Mouse (Mus musculus) embryonic facial prominence, embryonic 10.5 days (tissue): Measurements from ENCODE around the gene Daam2. TPM values are rescaled to one million over a fixed set of nuclear protein-coding genes. Genes with fewer than 3 reads are reported as not detected.
"Not testable (repeated sequence)": the region's sequence is repeated elsewhere in the genome, so short reads cannot be mapped to it uniquely, and the experiment has no call there.

Experiments
- DNase-seq: peaks from one replicate; pipeline ENCODE4 v3.0.0-alpha.2; 2017; ENCODE audit warnings: low spot score
- H3K27ac ChIP-seq: fragments of 300-500 bp; sonication (generic); replicated peaks from 2 replicates; pipeline ENCODE4 v1.5.1; 2016; ENCODE audit warnings: mild to moderate bottlenecking
- H3K27me3 ChIP-seq: fragments of 300-500 bp; sonication (generic); replicated peaks from 2 replicates; pipeline ENCODE4 v1.6.1; 2016; ENCODE audit warnings: low read depth, mild to moderate bottlenecking; ENCODE audit not compliant: poor library complexity, severe bottlenecking
- H3K36me3 ChIP-seq: fragments of 300-500 bp; sonication (generic); replicated peaks from 2 replicates; pipeline ENCODE4 v1.6.1; 2016; ENCODE audit warnings: mild to moderate bottlenecking, moderate library complexity
- H3K4me1 ChIP-seq: fragments of 300-500 bp; sonication (generic); 2 replicates; pipeline ENCODE4 v1.6.1; 2016
- H3K4me3 ChIP-seq: fragments of 300-500 bp; sonication (generic); 2 replicates; pipeline ENCODE4 v1.5.1; 2016; ENCODE audit warnings: mild to moderate bottlenecking, moderate library complexity
- H3K9me3 ChIP-seq: fragments of 300-500 bp; sonication (generic); 2 replicates; pipeline ENCODE4 v1.6.1; 2016; ENCODE audit warnings: mild to moderate bottlenecking
- WGBS: fragments of 180-500 bp; shearing (Covaris S2); methylation state at CpG from one replicate; pipeline ENCODE4 v1.1.7; 2016; 5-methylcytosine and 5-hydroxymethylcytosine counted together
- polyA plus RNA-seq: library from polyadenylated mRNA; unstranded; fragments of >200 nt; fragmentation: Nextera tagmentation; extraction: Ambion mirVana; gene quantifications from 2 replicates; pipeline ENCODE4 v1.2.1, GENCODE M21; 2016

The Daam2 gene
- polyA plus RNA-seq, 1 experiment from 2014 or later = 6.1 TPM

GRCm38 (mm10) chr17:49437306-49437705, 126.8 kb downstream of the Daam2 start:
- H3K4me3 ChIP-seq, H3K27me3 ChIP-seq, H3K4me1 ChIP-seq, DNase-seq, H3K27ac ChIP-seq, H3K9me3 ChIP-seq: not testable (repeated sequence)
- peaks cover 70% of the 10 kb centered on the region for H3K36me3 ChIP-seq

- no peak for DNase-seq
- Histone ChIP-seq H3K4me1 (peaks cover 10% of the 10 kb centered on the region; the same call in 1 of the 2 replicates), H3K27ac (no peak overlapping the region), H3K27me3 (no peaks in the 10 kb centered on the region), H3K36me3 (peaks cover 70% of the 10 kb centered on the region), H3K9me3 (no peaks in the 10 kb centered on the region), H3K4me3 (no peak overlapping the region)
- 85% methylated on average over 6 of the region's 6 CpGs for WGBS
These were observed 127.5 kb downstream of the Daam2 start for GRCm38 (mm10) chr17:49436631-49437030.

GRCm38 (mm10) chr17:49435081-49435480, 129.1 kb downstream of the Daam2 start:
- 92% methylated on average over 10 of the region's 10 CpGs for WGBS
- Histone ChIP-seq H3K4me1 (peaks cover 11% of the 10 kb centered on the region), H3K4me3 (no peak overlapping the region), H3K36me3 (peaks cover 63% of the 10 kb centered on the region), H3K9me3 (no peaks in the 10 kb centered on the region), H3K27ac (no peak overlapping the region), H3K27me3 (no peaks in the 10 kb centered on the region)
- no peak for DNase-seq

GRCm38 (mm10) chr17:49434236-49434635, 129.9 kb downstream of the Daam2 start:
- no peak overlapping the region for H3K27ac ChIP-seq
- peaks cover 55% of the 10 kb centered on the region for H3K36me3 ChIP-seq
- no peaks in the 10 kb centered on the region for H3K27me3 ChIP-seq
- no peak overlapping the region for H3K4me3 ChIP-seq
- H3K4me1 ChIP-seq = peaks cover 20% of the 10 kb centered on the region
- DNase-seq = no peak
- no peaks in the 10 kb centered on the region for H3K9me3 ChIP-seq
- WGBS = 73% methylated on average over 6 of the region's 6 CpGs

GRCm38 (mm10) chr17:49433071-49433470, 131.1 kb downstream of the Daam2 start:
- WGBS = 87% methylated on average over 6 of the region's 6 CpGs
- no peaks in the 10 kb centered on the region for H3K9me3 ChIP-seq
- DNase-seq = no peak
- H3K36me3 ChIP-seq = peaks cover 43% of the 10 kb centered on the region
- H3K27ac ChIP-seq = no peak overlapping the region
- peaks cover 28% of the 10 kb centered on the region for H3K4me1 ChIP-seq
- no peak overlapping the region for H3K4me3 ChIP-seq
- no peaks in the 10 kb centered on the region for H3K27me3 ChIP-seq

GRCm38 (mm10) chr17:49432071-49432711, 132.0 kb downstream of the Daam2 start:
- Histone ChIP-seq H3K36me3 (peaks cover 38% of the 10 kb centered on the region), H3K4me1 (peaks cover 28% of the 10 kb centered on the region), H3K27me3 (no peaks in the 10 kb centered on the region), H3K9me3 (no peaks in the 10 kb centered on the region), H3K27ac (no peak overlapping the region), H3K4me3 (no peak overlapping the region)
- 82% methylated on average over 4 of the region's 4 CpGs for WGBS
- DNase-seq = no peak

- Histone ChIP-seq H3K27ac (no peak overlapping the region), H3K4me1 (peaks cover 28% of the 10 kb centered on the region), H3K4me3 (no peak overlapping the region), H3K36me3 (peaks cover 33% of the 10 kb centered on the region), H3K9me3 (no peaks in the 10 kb centered on the region), H3K27me3 (no peaks in the 10 kb centered on the region)
- no peak for DNase-seq
- WGBS = 93% methylated on average over 6 of the region's 6 CpGs
These were observed 133.0 kb downstream of the Daam2 start for GRCm38 (mm10) chr17:49431176-49431575.

GRCm38 (mm10) chr17:49430136-49430535, 134.0 kb downstream of the Daam2 start:
- Histone ChIP-seq H3K9me3 (no peaks in the 10 kb centered on the region), H3K27ac (no peak overlapping the region), H3K36me3 (peaks cover 23% of the 10 kb centered on the region), H3K4me1 (peaks cover 28% of the 10 kb centered on the region), H3K27me3 (no peaks in the 10 kb centered on the region), H3K4me3 (no peak overlapping the region)
- DNase-seq = no peak
- WGBS = 86% methylated on average over 6 of the region's 6 CpGs

GRCm38 (mm10) chr17:49429471-49430129, 134.5 kb downstream of the Daam2 start:
- Histone ChIP-seq H3K27ac (0 out of 2 replicates have a peak overlapping the region, but pooled peaks have one; percentile 35), H3K4me1 (peaks cover 28% of the 10 kb centered on the region), H3K4me3 (peak overlapping the region; percentile 79; the same call in 1 of the 2 replicates), H3K36me3 (peaks cover 18% of the 10 kb centered on the region), H3K9me3 (no peaks in the 10 kb centered on the region), H3K27me3 (no peaks in the 10 kb centered on the region)
- 91% methylated on average over 6 of the region's 6 CpGs for WGBS
- no peak for DNase-seq

GRCm38 (mm10) chr17:49428751-49429415, 135.3 kb downstream of the Daam2 start:
- DNase-seq = no peak
- H3K27me3 ChIP-seq = no peaks in the 10 kb centered on the region
- peak overlapping the region; percentile 79 for H3K4me3 ChIP-seq
- no peaks in the 10 kb centered on the region for H3K9me3 ChIP-seq
- H3K36me3 ChIP-seq = peaks cover 11% of the 10 kb centered on the region
- H3K4me1 ChIP-seq = peaks cover 28% of the 10 kb centered on the region
- 65% methylated on average over 13 of the region's 13 CpGs for WGBS
- peak overlapping the region; percentile 91 for H3K27ac ChIP-seq

- Histone ChIP-seq H3K9me3 (no peaks in the 10 kb centered on the region), H3K36me3 (peaks cover 5% of the 10 kb centered on the region), H3K27me3 (no peaks in the 10 kb centered on the region), H3K27ac (peak within 1 kb of the TSS; percentile 91), H3K4me3 (peak within 1 kb of the TSS; percentile 79), H3K4me1 (peaks cover 28% of the 10 kb centered on the region)
- WGBS = under 1% methylated on average over 28 of the region's 28 CpGs
- DNase-seq = peak; percentile 93
These were observed 135.9 kb downstream of the Daam2 start, which contains the start of gene Mocs1 for GRCm38 (mm10) chr17:49428239-49428688. Mocs1 (plus strand) TSS chr17:49428362.

GRCm38 (mm10) chr17:49427631-49428238, 136.4 kb downstream of the Daam2 start:
- Histone ChIP-seq H3K36me3 (no peaks in the 10 kb centered on the region; the same call in 1 of the 2 replicates), H3K4me3 (peak overlapping the region; percentile 79), H3K27ac (no peak overlapping the region), H3K4me1 (peaks cover 24% of the 10 kb centered on the region), H3K27me3 (no peaks in the 10 kb centered on the region), H3K9me3 (no peaks in the 10 kb centered on the region)
- peak; percentile 52 for DNase-seq
- 19% methylated on average over 9 of the region's 9 CpGs for WGBS
